Mouse (Mus musculus) thymus, adult 2 months (tissue): ENCODE measurements around the gene Slc12a9.

Experiments used
- CTCF ChIP-seq: fragments of 200-500 bp; IDR thresholded peaks from 2 replicates; pipeline ENCODE4 v1.5.1; 2012; ENCODE audit warnings: mild to moderate bottlenecking, control low read depth, low read length, moderate library complexity, borderline replicate concordance; ENCODE audit not compliant: control insufficient read depth, poor library complexity, insufficient read depth; ENCODE audit errors: extremely low read depth
- POLR2A ChIP-seq: fragments of 200-500 bp; IDR thresholded peaks from 2 replicates; pipeline ENCODE4 v1.6.1; 2012; ENCODE audit warnings: mild to moderate bottlenecking, low read length, control low read depth, moderate library complexity; ENCODE audit not compliant: control insufficient read depth, poor library complexity, insufficient read depth; ENCODE audit errors: extremely low read depth

- TF ChIP-seq POLR2A (no peak), CTCF (no peak)
These were observed 41.9 kb downstream of the Slc12a9 start for GRCm38 (mm10) chr5:137291381-137291926.
